Mouse (Mus musculus): ENCODE results near the gene Fscn1.
A peak's percentile ranks its signal among the peaks of the same experiment; 100 is the strongest.

Fscn1 gene

DNA sequence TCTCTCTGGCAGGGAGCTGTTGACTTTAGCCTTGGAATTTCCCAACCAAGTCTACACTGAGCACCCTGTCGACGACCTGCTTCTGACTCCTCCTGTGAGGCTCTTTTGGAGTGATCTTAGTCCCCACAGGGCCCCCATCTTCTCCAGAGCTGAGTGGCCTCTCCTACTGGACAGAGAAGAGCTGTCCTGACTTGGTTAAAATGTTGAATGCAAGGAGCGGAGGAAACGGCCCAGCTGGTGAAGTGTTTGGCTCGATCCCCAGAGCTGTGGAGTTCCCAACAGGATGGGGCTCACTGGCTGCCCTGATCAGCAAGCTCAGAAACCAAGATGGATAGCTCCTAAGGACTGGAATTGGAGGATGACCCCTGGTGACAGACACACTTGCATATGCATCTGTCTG is 16.4 kb downstream of the Fscn1 start:
- no peak for DNase-seq

DNA sequence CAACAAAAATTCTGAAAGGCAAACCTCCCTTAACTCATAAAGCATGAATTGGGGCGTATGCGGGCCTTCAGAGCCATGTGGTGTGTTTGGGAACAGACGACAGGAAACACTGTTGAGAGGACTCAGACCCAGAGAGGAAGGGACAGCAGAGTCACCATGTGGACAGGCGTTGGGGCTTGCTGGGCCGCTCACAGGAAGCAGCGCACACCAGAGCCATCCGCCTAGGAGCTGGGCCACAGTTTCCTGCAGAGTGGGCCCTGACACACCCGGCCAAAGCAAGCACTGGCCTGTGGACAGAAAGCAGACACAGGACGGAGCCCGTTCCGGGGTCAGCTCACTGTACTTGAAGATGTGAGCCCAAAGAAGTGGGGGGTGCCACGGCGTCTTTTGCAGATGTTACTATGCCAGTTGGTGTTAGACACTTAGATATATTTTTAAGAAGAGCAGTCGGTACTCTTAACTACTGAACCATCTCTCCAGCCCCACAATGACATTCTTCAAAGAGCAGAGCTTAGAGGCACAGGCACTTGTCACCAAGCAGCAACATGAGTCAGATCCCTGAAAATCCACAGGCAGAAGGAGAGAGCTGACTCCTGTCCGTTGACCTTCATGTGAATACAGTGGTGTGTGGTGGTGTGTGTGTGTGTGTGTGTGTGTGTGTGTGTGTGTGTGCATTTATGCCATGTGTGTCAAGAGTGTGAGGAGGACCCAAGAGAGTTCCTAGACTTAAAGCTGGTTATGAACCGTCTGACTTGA is 22.1 kb downstream of the Fscn1 start:
- DNase-seq: no peak

DNA sequence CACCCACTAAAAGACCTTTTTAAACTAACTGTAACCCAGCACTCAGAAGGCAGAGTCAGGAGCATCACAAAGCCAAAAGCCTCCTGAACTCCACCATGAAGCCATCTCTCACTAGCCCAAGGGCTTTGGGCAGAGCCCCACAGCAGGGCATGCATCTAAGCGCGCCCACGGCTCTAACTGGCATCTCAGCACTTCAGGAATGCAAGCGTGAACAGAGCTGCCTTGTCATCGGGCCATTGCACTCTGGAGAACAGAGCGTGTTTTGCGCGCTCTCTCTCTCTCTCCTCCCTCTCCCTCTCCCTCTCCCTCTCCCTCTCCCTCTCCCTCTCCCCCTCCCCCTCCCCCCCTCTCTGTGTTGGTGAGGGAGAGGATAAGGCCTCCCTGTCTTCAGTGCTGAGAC is 23.0 kb downstream of the Fscn1 start:
- DNase-seq: no peak

- DNase-seq: no peak
Measured at GRCm38 (mm10) chr5:142984271-142984670, 24.1 kb downstream of the Fscn1 start.

- DNase-seq: peak; percentile 27
Measured at GRCm38 (mm10) chr5:142988520-142988919, 28.4 kb downstream of the Fscn1 start.

DNA sequence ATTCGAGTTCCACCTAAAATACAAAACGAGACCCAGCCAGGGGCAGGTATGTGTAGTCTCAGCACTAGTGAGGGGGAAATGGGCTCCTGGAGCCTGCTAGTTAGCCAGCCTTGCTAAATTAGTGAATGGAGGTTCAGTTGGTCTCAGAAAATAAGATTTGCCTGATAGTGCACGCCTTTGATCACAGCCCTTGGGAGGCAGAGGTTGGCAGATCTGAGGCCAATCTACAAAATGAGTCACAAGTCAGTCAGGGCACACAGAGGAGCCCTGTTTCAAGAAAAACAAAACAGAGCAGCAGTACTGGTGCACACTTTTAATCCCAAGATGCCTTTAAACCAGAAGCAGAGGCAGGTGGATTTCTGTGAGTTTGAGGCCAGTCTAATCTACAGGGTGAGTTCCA is 29.0 kb downstream of the Fscn1 start:
- no peak for DNase-seq

GRCm38 (mm10) chr5:142994746-142995145 is 34.6 kb downstream of the Fscn1 start:
- DNase-seq: no peak

GRCm38 (mm10) chr5:142997526-142997925 is 37.4 kb downstream of the Fscn1 start:
- no peak for DNase-seq

GRCm38 (mm10) chr5:142998171-142998570 is 38.0 kb downstream of the Fscn1 start:
- no peak for DNase-seq

DNA sequence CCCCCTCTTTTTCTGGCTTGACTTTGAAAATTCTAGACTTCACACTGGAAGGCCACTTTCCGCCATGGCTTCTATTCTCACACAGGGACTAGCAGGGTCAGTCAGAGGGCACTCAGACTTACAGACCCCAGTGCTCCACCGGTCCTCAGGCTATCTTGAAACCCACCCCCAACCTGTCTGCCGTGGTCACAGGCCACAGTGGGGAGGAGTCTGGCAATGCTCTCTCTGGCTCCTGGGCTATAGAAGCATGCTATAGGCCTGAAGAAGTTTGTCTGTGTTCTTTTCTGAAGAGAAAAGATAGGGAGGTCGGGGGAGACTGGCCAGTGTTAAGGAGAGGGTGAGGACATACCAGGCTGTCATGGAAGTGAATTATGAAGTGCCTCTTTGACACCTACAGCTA is 39.9 kb downstream of the Fscn1 start:
- no peak for DNase-seq

DNA sequence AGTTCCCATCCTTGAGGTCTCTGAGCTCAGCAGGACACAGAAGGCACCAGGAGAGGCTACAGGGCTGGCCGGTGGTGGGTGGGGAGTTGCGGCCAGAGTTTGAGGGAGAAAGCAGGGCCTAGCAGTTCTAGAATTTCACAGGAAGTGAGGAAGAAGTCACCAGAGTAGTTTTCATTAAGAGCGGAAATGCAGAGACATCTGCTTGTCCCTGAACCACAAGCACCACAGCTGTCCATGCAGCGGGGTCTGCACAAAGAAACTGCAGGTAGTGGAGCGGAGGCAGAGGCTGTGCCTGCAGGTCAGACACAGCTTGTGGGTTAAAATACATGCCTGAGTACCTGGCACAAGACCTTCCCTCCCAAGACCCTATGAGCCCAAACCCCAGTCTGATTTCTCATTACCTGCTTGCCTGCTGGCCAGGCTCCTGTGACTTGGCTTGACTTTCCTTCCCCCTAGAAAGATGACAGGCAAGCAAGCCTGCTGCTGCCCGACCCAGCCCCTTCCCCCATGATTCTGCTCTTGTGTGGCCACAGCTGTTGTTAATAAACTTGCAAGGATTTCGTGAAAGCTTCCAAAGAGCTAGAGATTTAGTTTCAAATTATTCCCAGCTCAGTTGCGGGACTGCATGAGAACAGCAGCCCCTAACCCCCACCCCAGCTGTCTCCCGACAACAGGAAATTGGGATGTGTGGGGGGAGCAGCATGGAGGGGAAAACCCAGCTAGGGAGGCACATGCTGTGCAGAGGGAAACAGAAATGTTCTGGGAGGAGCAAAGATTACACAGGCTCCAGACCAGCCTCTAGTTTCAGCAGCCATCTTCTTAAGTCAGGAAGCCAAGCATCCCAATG is 40.7 kb downstream of the Fscn1 start:
- DNase-seq: no peak

GRCm38 (mm10) chr5:143009383-143009782 is 49.2 kb downstream of the Fscn1 start:
- no peak for DNase-seq

GRCm38 (mm10) chr5:143017401-143017800 is 57.3 kb downstream of the Fscn1 start:
- DNase-seq: no peak
